Mouse (Mus musculus) lung, postnatal 0 days (tissue): ENCODE measurements around the gene 6430550D23Rik. TPM values are rescaled to one million over a fixed set of nuclear protein-coding genes. Genes with fewer than 3 reads are reported as not detected.

Experiments
- polyA plus RNA-seq: library from polyadenylated mRNA; unstranded; fragments of >200 nt; fragmentation: Nextera tagmentation; extraction: Ambion mirVana; gene quantifications from 2 replicates; pipeline ENCODE4 v1.2.1, GENCODE M21; 2015

Gene 6430550D23Rik
- polyA plus RNA-seq, 1 experiment from 2014 or later: 1.1 TPM

Other genes starting within 250 kb of the 6430550D23Rik start
- gene Mmp24, start 232.6 kb downstream of the 6430550D23Rik start, polyA plus RNA-seq: 0.05 and 0.11 TPM in 2 replicates
- gene BC029722, start 188.6 kb downstream of the 6430550D23Rik start, polyA plus RNA-seq: 31.4 and 32.9 TPM in 2 replicates
- 127 and 141 TPM in 2 replicates for gene Eif6, start 181.1 kb downstream of the 6430550D23Rik start, polyA plus RNA-seq
- 0.04 TPM in 1 of 2 replicates, not detected in the other for gene Fam83c, start 173.1 kb downstream of the 6430550D23Rik start, polyA plus RNA-seq
- 24.4 and 35.1 TPM in 2 replicates for gene Uqcc1, start 77.7 kb downstream of the 6430550D23Rik start, polyA plus RNA-seq
- 0.11 TPM in 1 of 2 replicates, not detected in the other for gene Gm15557, start 67.2 kb downstream of the 6430550D23Rik start, polyA plus RNA-seq
- 1.7 and 2.7 TPM in 2 replicates for gene Gdf5, start 62.6 kb downstream of the 6430550D23Rik start, polyA plus RNA-seq
- gene Cep250, start 51.5 kb downstream of the 6430550D23Rik start, polyA plus RNA-seq: 6.6 and 7.4 TPM in 2 replicates
- 168 and 181 TPM in 2 replicates for gene Ergic3, start 68 bp upstream of the 6430550D23Rik start, polyA plus RNA-seq
- 0.06 and 0.36 TPM in 2 replicates for gene Fer1l4, start 45.0 kb upstream of the 6430550D23Rik start, polyA plus RNA-seq
- 0.74 and 0.89 TPM in 2 replicates for gene Spag4, start 57.2 kb upstream of the 6430550D23Rik start, polyA plus RNA-seq
- 38.3 and 42.3 TPM in 2 replicates for gene Cpne1, start 104.0 kb upstream of the 6430550D23Rik start, polyA plus RNA-seq
- gene Rbm12, start 104.0 kb upstream of the 6430550D23Rik start, polyA plus RNA-seq: 10.1 and 10.7 TPM in 2 replicates
- gene Gm28036, start 119.1 kb upstream of the 6430550D23Rik start, polyA plus RNA-seq: 5.2 and 5.6 TPM in 2 replicates
- 316 and 344 TPM in 2 replicates for gene Romo1, start 136.1 kb upstream of the 6430550D23Rik start, polyA plus RNA-seq
- gene Nfs1, start 136.2 kb upstream of the 6430550D23Rik start, polyA plus RNA-seq: 33.7 and 34.0 TPM in 2 replicates
- gene Rbm39, start 172.3 kb upstream of the 6430550D23Rik start, polyA plus RNA-seq: 654 and 692 TPM in 2 replicates
- 44.8 and 47.7 TPM in 2 replicates for gene Phf20, start 188.5 kb upstream of the 6430550D23Rik start, polyA plus RNA-seq